8 mouse cellular contexts compared by ENCODE assay signal in the genomic region with DNA sequence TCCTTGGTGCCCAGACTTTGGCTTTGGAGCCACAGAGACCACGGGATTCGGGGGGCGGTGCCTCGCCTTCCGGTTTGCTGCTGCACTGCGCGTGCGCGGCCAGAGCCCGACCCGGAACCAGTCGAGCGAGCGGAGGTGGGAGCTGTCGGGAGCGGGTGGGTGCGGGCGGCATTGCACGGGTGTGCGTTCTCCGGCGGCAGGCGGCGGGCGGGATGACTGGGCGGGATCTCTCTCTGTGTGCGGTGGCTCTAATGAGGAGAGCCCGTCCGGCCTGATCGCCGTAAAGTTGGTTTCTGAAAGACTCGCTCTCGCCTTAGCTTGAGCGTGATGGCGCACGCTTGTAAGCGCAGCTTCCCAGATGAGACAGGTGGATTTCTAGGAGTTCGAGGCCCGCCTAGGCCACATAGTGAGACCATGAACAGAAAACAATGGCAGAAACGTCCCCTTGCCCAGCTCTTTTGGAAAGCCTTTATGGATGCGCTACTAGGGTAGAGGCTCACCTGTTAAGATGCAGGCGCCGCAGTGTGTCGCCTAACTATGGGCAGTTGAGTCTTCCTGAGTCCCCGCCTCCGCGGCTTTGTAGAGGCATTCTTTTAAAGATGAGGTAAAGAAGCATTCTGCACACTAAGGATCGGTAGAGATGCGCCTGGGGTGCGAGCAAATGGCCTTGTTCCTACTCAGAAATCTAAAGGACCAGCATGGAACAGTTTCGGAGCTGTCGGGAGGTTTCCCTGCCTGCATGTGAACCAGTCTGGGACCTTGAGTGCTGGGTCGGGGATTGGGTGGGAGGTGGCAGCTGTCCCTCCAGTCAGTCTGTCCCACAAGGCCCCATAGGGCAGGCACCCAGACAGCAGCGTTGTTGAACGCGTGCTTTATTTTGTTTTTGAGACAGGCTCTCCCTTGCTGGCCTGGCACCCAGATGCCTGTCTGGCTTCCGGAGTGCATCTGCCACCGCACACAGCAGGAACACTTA. TPM values are rescaled to one million over a fixed set of nuclear protein-coding genes. Genes with fewer than 3 reads are reported as not detected.
DNase-seq lines count a peak whose midpoint lies in the region; ATAC-seq lines count a peak whose summit lies in the region.

A gene (plus strand): TSS at position 108 of the 973 bp plus-strand sequence.

- peak; percentile 96 for DNase-seq in MN1 (ENCODE audit: low spot score)
- peak; percentile 95 for DNase-seq in cerebellum, adult 9-10 months
- DNase-seq in frontal cortex, adult 2 months (ENCODE audit: extremely low spot score in 1 of 2, low spot score in 1 of 2): peak; percentile 91 to 97
- DNase-seq in hindbrain, embryonic 11.5 days (ENCODE audit: low spot score): peak; percentile 94
- peak; percentile 97 to 98 for DNase-seq in layer of hippocampus, postnatal 10 days (ENCODE audit: low spot score in 2 of 2)
- peak; percentile 97 for DNase-seq in lung, postnatal 10 days
- DNase-seq in ovary, postnatal 36 days (ENCODE audit: low spot score): peak; percentile 95
- DNase-seq in thymus, postnatal 25 days: peak; percentile 93

- ATAC-seq in hindbrain, embryonic 11.5 days (ENCODE audit: low FRiP score): peak; percentile 96

- H3K27me3 ChIP-seq in hindbrain, embryonic 11.5 days (ENCODE audit: control insufficient read depth, insufficient read depth, low read length): no peaks in the 10 kb centered on the region

- H3K4me1 ChIP-seq in hindbrain, embryonic 11.5 days (replicated peaks; ENCODE audit: control insufficient read depth, insufficient read depth, low read length): 0 out of 2 replicates have a peak, but pooled peaks cover 3% of the 10 kb centered on the region

- H3K36me3 ChIP-seq in hindbrain, embryonic 11.5 days (ENCODE audit: control insufficient read depth, insufficient read depth, low read length): no peaks in the 10 kb centered on the region

- H3K9me3 ChIP-seq in hindbrain, embryonic 11.5 days (ENCODE audit: control insufficient read depth, low read length): no peaks in the 10 kb centered on the region

- H3K4me2 ChIP-seq in hindbrain, embryonic 11.5 days (replicated peaks; ENCODE audit: low read depth, low read length): peak within 1 kb of the TSS; percentile 86

- peak within 1 kb of the TSS; percentile 62 for H3K27ac ChIP-seq in hindbrain, embryonic 11.5 days (ENCODE audit: low read depth, low read length)

- H3K9ac ChIP-seq in hindbrain, embryonic 11.5 days (ENCODE audit: low read depth, low read length): peak within 1 kb of the TSS; percentile 85

- peak within 1 kb of the TSS; percentile 69 for H3K4me3 ChIP-seq in hindbrain, embryonic 11.5 days (ENCODE audit: low read depth, low read length)

- 7% methylated on average over 53 of the region's 58 CpGs for WGBS in hindbrain, embryonic 11.5 days

RNA-seq across cellular contexts. Expression of the gene that starts here (rescaled TPM):
- 28.8 and 31.5 TPM in 2 replicates for polyA plus RNA-seq in frontal cortex, adult 2 months (2012; rRNA removed)
- polyA plus RNA-seq in hindbrain, embryonic 11.5 days (2014; fragmentation: Nextera tagmentation; extraction: Ambion mirVana): 26.3 and 31.5 TPM in 2 replicates
- 10 to 100 TPM; 15.0 to 17.7 TPM for total RNA-seq in layer of hippocampus, postnatal 10 days (2021)

Comparison
In these comparisons a context has a peak if more than half of its experiments do, and no peak if none do; other contexts are left out.
1. Peak in every context shown above with its lines: DNase-seq, ATAC-seq, H3K4me3 ChIP-seq and H3K27ac ChIP-seq.